Mouse (Mus musculus) liver, embryonic 12.5 days (tissue): ENCODE data around the gene Sh2b3. TPM values are rescaled to one million over a fixed set of nuclear protein-coding genes. Genes with fewer than 3 reads are reported as not detected.

ENCODE experiments used
- ATAC-seq: fragments of 200-750 bp; cut with Nextera tagmentation; 2 replicates; pipeline ENCODE4 v1.8.0; 2017; ENCODE audit warnings: moderate number of reproducible peaks, mild to moderate bottlenecking, moderate library complexity
- H3K27ac ChIP-seq: fragments of 300-500 bp; sonication (generic); 2 replicates; pipeline ENCODE4 v1.5.1; 2016; ENCODE audit warnings: mild to moderate bottlenecking
- H3K27me3 ChIP-seq: fragments of 300-500 bp; sonication (generic); replicated peaks from 2 replicates; pipeline ENCODE4 v1.6.1; 2016; ENCODE audit warnings: mild to moderate bottlenecking, moderate library complexity
- H3K36me3 ChIP-seq: fragments of 300-500 bp; sonication (generic); 2 replicates; pipeline ENCODE4 v1.6.1; 2016; ENCODE audit warnings: mild to moderate bottlenecking, moderate library complexity
- H3K4me1 ChIP-seq: fragments of 300-500 bp; sonication (generic); 2 replicates; pipeline ENCODE4 v1.6.1; 2016
- H3K4me2 ChIP-seq: fragments of 300-500 bp; sonication (generic); 2 replicates; pipeline ENCODE4 v1.6.1; 2016; ENCODE audit warnings: mild to moderate bottlenecking, moderate library complexity
- H3K4me3 ChIP-seq: fragments of 300-500 bp; sonication (generic); 2 replicates; pipeline ENCODE4 v1.5.1; 2016; ENCODE audit warnings: mild to moderate bottlenecking, moderate library complexity
- H3K9ac ChIP-seq: fragments of 300-500 bp; sonication (generic); 2 replicates; pipeline ENCODE4 v1.6.1; 2016; ENCODE audit warnings: mild to moderate bottlenecking, moderate library complexity
- H3K9me3 ChIP-seq: fragments of 300-500 bp; sonication (generic); replicated peaks from 2 replicates; pipeline ENCODE4 v1.6.1; 2016; ENCODE audit warnings: mild to moderate bottlenecking, moderate library complexity
- WGBS: fragments of 180-500 bp; shearing (Covaris S2); methylation state at CpG from one replicate; pipeline ENCODE4 v1.1.7; 2016; ENCODE audit not compliant: insufficient replicate concordance; 5-methylcytosine and 5-hydroxymethylcytosine counted together
- microRNA-seq: library from miRNA; unstranded; fragments of <30 nt; microRNA quantifications from one replicate; pipeline ENCODE4, GENCODE M21; 2017
- polyA plus RNA-seq: library from polyadenylated mRNA; unstranded; fragments of >200 nt; fragmentation: Nextera tagmentation; extraction: Ambion mirVana; gene quantifications from 2 replicates; pipeline ENCODE4 v1.2.1, GENCODE M21; 2016

Sh2b3 gene
- polyA plus RNA-seq, 1 experiment from 2014 or later = 13.0 TPM

- WGBS = 70% methylated on average over 2 of the region's 2 CpGs
- no peak overlapping the region for H3K27ac ChIP-seq
- no peak for ATAC-seq
Measured at GRCm38 (mm10) chr5:121767564-121767963, 69.9 kb downstream of the Sh2b3 start.

GRCm38 (mm10) chr5:121766038-121766773, 71.2 kb downstream of the Sh2b3 start:
- H3K27me3 ChIP-seq = no peaks in the 10 kb centered on the region
- no peak overlapping the region for H3K9ac ChIP-seq
- peaks cover 47% of the 10 kb centered on the region for H3K36me3 ChIP-seq
- peaks cover 27% of the 10 kb centered on the region for H3K4me1 ChIP-seq
- WGBS = 93% methylated on average over 4 of the region's 4 CpGs
- no peak overlapping the region for H3K4me3 ChIP-seq
- no peak overlapping the region for H3K27ac ChIP-seq
- no peaks in the 10 kb centered on the region for H3K9me3 ChIP-seq
- H3K4me2 ChIP-seq = no peak overlapping the region
- ATAC-seq = no peak

More at GRCm38 (mm10) chr5:121767564-121767963, 69.9 kb downstream of the Sh2b3 start:
- Histone ChIP-seq H3K4me3 (no peak overlapping the region), H3K9me3 (no peaks in the 10 kb centered on the region), H3K27me3 (no peaks in the 10 kb centered on the region), H3K4me1 (peaks cover 36% of the 10 kb centered on the region), H3K36me3 (peaks cover 47% of the 10 kb centered on the region), H3K4me2 (no peak overlapping the region), H3K9ac (no peak overlapping the region)

Small RNA genes within 50 kb of the gene (microRNA-seq; reads per million reads assigned to microRNA genes)
- gene Mir7031 = not detected

Other genes starting within 250 kb of the Sh2b3 start
- gene Aldh2, start 243.8 kb downstream of the Sh2b3 start, polyA plus RNA-seq = 143 and 146 TPM in 2 replicates
- 1.6 and 1.9 TPM in 2 replicates for gene Acad12, start 218.7 kb downstream of the Sh2b3 start, polyA plus RNA-seq
- gene Acad10, start 177.1 kb downstream of the Sh2b3 start, polyA plus RNA-seq = 2.5 and 2.6 TPM in 2 replicates
- 35.1 and 36.6 TPM in 2 replicates for gene Brap, start 177.1 kb downstream of the Sh2b3 start, polyA plus RNA-seq
- 40.5 and 40.8 TPM in 2 replicates for gene Atxn2, start 126.3 kb downstream of the Sh2b3 start, polyA plus RNA-seq
- 6.6 and 7.3 TPM in 2 replicates for gene Pheta1, start 11.3 kb upstream of the Sh2b3 start, polyA plus RNA-seq
- 2.5 and 2.7 TPM in 2 replicates for gene Cux2, start 212.5 kb upstream of the Sh2b3 start, polyA plus RNA-seq